Mouse (Mus musculus): ENCODE data around the gene Pip5k1b. TPM values are rescaled to one million over a fixed set of nuclear protein-coding genes. Genes with fewer than 3 reads are reported as not detected.

The Pip5k1b gene
- total and polyA plus RNA-seq, 3 experiments = 14.6 to 23.1 (median 22.2) TPM

DNA sequence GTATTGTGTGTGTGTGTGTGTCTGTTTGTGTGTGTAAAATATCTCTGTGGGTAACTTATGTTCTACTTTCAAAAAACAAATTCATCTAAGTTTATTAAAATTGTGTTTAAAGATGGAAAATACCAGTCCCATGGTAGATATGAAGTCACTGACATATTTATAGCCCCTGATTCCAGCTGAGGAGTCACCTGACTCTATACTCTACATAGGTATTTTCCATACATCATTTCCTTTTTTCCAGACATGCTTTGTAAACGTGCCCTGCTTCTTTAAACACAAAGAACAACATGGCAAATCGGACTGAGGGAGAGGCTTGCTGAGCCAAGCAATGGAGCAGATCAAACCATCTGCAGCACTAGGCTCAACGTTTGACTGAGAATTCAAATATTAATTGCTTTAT lies 137.6 kb downstream of the Pip5k1b start:
- no peak overlapping the region for H3K27ac ChIP-seq
- H3K36me3 ChIP-seq (ENCODE audit: control insufficient read depth, insufficient read depth, low read length) = 0 out of 2 replicates have a peak, but pooled peaks cover 2% of the 10 kb centered on the region
- no peak overlapping the region for H3K9ac ChIP-seq (ENCODE audit: low read depth, low read length)
- no peaks in the 10 kb centered on the region for H3K79me2 ChIP-seq (replicated peaks; ENCODE audit: control insufficient read depth, insufficient read depth, low read length)
- peaks cover 5% of the 10 kb centered on the region for H3K4me1 ChIP-seq (ENCODE audit: control insufficient read depth, insufficient read depth, low read length)
- no peak for TF ChIP-seq EP300 (IDR thresholded peaks at IDR 0.05; ENCODE audit: insufficient read depth, low read depth, low read length)
- no peak for TF ChIP-seq CTCF (IDR thresholded peaks at IDR 0.05)
- TF ChIP-seq POLR2A (IDR thresholded peaks at IDR 0.05; ENCODE audit: insufficient read depth, low read depth, low read length) = no peak
- no peak for DNase-seq
- H3K4me3 ChIP-seq = no peak overlapping the region
- no peaks in the 10 kb centered on the region for H3K27me3 ChIP-seq (ENCODE audit: control insufficient read depth, insufficient read depth, low read length)
- intact Hi-C loops (cut with DNase I) = no loop called here
- WGBS = 42% methylated on average over 3 of the region's 3 CpGs

DNA sequence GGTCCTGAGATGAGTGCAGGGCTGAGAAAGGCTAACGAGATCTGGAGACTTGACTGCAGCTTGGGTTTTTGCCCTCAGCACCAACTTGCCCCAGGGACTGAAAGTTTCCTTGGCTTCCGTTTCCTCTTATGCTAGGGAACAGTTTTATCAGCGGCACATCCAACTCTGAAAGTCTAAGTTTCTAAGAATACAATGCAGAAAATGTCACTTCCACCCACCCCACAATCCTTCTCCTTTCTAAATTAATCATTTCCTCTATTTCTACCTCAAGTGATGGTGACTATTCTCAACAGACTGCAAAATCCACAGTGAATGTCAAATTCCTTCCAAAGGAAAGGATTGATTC lies 138.0 kb downstream of the Pip5k1b start:
- 10% methylated on average over 3 of the region's 3 CpGs for WGBS
- no peaks in the 10 kb centered on the region for H3K79me2 ChIP-seq (replicated peaks; ENCODE audit: control insufficient read depth, insufficient read depth, low read length)
- H3K9ac ChIP-seq (ENCODE audit: low read depth, low read length) = no peak overlapping the region
- peaks cover 7% of the 10 kb centered on the region for H3K4me1 ChIP-seq (ENCODE audit: control insufficient read depth, insufficient read depth, low read length)
- 0 out of 2 replicates have a peak, but pooled peaks cover 2% of the 10 kb centered on the region for H3K36me3 ChIP-seq (ENCODE audit: control insufficient read depth, insufficient read depth, low read length)
- no peaks in the 10 kb centered on the region for H3K27me3 ChIP-seq (ENCODE audit: control insufficient read depth, insufficient read depth, low read length)
- no peak for TF ChIP-seq POLR2A (IDR thresholded peaks at IDR 0.05; ENCODE audit: insufficient read depth, low read depth, low read length)
- no peak for TF ChIP-seq EP300 (IDR thresholded peaks at IDR 0.05; ENCODE audit: insufficient read depth, low read depth, low read length)
- no peak for TF ChIP-seq CTCF (IDR thresholded peaks at IDR 0.05)
- peak overlapping the region; percentile 17 for H3K27ac ChIP-seq
- intact Hi-C loops (cut with DNase I) = no loop called here
- no peak for DNase-seq
- H3K4me3 ChIP-seq = no peak overlapping the region

DNA sequence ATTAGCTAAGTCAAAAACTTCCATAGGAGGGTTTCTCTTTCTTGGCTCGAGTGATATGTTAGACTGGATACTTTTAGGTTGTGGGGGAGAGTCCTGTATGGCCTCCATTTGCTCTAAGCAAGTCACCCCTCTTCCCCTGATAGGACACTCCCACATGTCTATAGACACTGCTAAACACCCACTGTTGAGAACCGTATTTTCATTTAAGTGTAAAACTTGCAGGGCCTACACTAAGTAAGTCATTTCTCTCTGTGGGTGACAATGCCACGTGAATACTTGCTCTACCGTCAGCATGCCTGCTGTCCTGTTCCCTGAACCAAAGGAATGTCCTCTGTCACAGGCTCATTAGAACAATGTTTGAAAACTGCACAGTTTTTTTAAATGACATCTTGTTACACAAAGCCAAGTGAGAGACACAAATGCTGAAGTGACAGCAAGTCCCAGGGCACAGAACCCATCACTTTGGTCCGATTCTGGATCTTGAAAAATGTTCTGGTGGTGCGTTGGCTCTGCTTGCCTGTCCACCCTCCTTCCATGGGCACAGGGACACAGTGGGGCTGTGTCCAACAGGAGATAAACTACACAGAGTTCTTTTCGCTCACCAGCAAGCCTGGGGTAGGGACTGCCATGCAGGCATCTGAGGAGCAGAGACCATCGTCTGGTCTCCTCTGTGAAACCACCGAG lies 138.6 kb downstream of the Pip5k1b start:
- H3K4me3 ChIP-seq = no peak overlapping the region
- DNase-seq = peak in 1 of 2 experiments; percentile 10
- WGBS = 51% methylated on average over 9 of the region's 9 CpGs
- H3K79me2 ChIP-seq (replicated peaks; ENCODE audit: control insufficient read depth, insufficient read depth, low read length) = no peaks in the 10 kb centered on the region
- H3K9ac ChIP-seq (ENCODE audit: low read depth, low read length) = no peak overlapping the region
- no peaks in the 10 kb centered on the region for H3K27me3 ChIP-seq (ENCODE audit: control insufficient read depth, insufficient read depth, low read length)
- intact Hi-C loops (cut with DNase I) = no loop called here
- H3K36me3 ChIP-seq (ENCODE audit: control insufficient read depth, insufficient read depth, low read length) = 0 out of 2 replicates have a peak, but pooled peaks cover 2% of the 10 kb centered on the region
- peak overlapping the region; percentile 17 for H3K27ac ChIP-seq
- TF ChIP-seq CTCF (IDR thresholded peaks at IDR 0.05) (no peak), EP300 (IDR thresholded peaks at IDR 0.05; ENCODE audit: insufficient read depth, low read depth, low read length) (no peak), POLR2A (IDR thresholded peaks at IDR 0.05; ENCODE audit: insufficient read depth, low read depth, low read length) (no peak)
- H3K4me1 ChIP-seq (ENCODE audit: control insufficient read depth, insufficient read depth, low read length) = peaks cover 7% of the 10 kb centered on the region

DNA sequence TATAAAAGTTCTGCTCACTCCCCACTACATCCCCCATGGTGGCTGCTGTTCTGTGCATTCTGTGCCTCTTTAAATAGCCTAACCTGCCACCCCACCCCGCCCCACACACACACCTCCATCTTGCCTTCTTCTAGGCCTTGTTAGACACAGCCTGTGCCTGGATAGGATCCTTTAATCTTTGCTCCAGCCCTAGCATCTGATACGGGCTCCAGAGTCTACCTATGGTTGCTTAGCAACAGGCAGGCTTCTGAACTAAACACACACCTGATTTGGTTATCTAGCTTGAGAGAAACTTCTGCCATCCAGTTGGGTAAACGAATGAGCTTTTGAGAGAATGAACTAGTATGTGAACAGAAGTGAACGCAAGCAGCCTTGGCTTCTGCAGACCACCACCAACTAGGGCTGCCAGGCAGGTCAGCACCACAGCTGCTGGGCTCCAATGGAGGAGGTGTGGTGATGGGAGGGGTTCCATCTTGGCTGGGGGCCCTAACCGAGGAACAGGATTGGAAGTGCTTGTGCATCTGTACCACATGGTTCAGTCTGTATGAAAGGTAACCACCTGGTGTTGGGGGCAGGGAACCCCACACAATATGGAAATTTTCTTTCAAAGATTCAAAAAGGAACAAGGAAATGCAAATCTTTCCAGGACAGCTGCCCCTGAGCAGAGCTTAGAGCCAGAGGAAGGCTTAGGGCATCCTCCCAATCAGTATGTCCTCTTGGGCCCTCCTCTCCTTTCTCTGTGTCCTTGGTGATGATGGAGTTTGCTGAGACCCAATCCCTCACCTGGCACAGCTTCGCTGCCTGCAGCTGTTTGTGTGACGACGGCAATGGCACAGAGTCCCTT lies 139.7 kb downstream of the Pip5k1b start:
- Histone ChIP-seq H3K36me3 (ENCODE audit: control insufficient read depth, insufficient read depth, low read length) (0 out of 2 replicates have a peak, but pooled peaks cover 2% of the 10 kb centered on the region), H3K4me1 (ENCODE audit: control insufficient read depth, insufficient read depth, low read length) (peaks cover 7% of the 10 kb centered on the region), H3K9ac (ENCODE audit: low read depth, low read length) (no peak overlapping the region), H3K27ac (no peak overlapping the region), H3K79me2 (replicated peaks; ENCODE audit: control insufficient read depth, insufficient read depth, low read length) (no peaks in the 10 kb centered on the region), H3K4me3 (no peak overlapping the region), H3K27me3 (ENCODE audit: control insufficient read depth, insufficient read depth, low read length) (no peaks in the 10 kb centered on the region)
- WGBS = 67% methylated on average over 8 of the region's 8 CpGs
- intact Hi-C loops (cut with DNase I) = no loop called here
- TF ChIP-seq POLR2A (IDR thresholded peaks at IDR 0.05; ENCODE audit: insufficient read depth, low read depth, low read length) (no peak), CTCF (IDR thresholded peaks at IDR 0.05) (no peak), EP300 (IDR thresholded peaks at IDR 0.05; ENCODE audit: insufficient read depth, low read depth, low read length) (no peak)
- DNase-seq = no peak

DNA sequence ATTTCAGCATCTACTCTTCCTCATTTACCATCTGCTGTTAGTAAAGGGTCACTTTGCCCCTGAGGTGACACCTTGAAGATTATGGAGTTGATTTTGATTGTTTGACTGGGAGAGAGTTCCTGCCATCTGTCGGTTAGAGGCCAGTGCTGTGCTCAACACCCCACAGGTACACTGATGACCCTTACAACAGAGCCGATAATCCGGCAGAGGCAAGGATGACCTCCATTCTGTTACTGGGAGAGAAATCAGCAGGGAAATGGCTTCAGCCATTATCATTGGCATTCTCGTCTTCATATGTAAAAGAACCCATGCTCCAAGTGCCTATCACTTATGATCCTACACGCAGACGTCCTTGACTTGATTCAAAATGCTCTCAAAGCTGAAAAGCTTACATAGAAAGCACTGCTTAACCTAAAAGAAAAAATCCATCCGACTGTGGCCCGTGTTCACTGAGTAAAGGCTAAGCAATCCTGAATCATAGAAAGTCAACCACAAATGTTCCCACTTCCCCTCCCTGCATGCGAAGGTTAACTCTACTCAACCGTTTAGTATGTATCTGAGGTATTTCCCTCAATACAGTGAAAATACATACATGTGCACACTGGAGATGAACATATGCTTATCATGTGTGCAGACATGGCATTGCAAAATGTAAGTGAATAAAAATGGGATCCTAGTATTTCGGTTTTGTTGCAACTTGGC lies 146.7 kb downstream of the Pip5k1b start:
- no peak overlapping the region for H3K4me3 ChIP-seq
- TF ChIP-seq POLR2A (IDR thresholded peaks at IDR 0.05; ENCODE audit: insufficient read depth, low read depth, low read length) = no peak
- TF ChIP-seq EP300 (IDR thresholded peaks at IDR 0.05; ENCODE audit: insufficient read depth, low read depth, low read length) = no peak
- TF ChIP-seq CTCF (IDR thresholded peaks at IDR 0.05) = no peak
- no peaks in the 10 kb centered on the region; the same call in 1 of the 2 replicates for H3K36me3 ChIP-seq (ENCODE audit: control insufficient read depth, insufficient read depth, low read length)
- 88% methylated on average over 11 of the region's 11 CpGs for WGBS
- H3K27ac ChIP-seq = no peak overlapping the region
- H3K27me3 ChIP-seq (ENCODE audit: control insufficient read depth, insufficient read depth, low read length) = no peaks in the 10 kb centered on the region
- no peak for DNase-seq
- H3K4me1 ChIP-seq (ENCODE audit: control insufficient read depth, insufficient read depth, low read length) = peaks cover 1% of the 10 kb centered on the region; the same call in 1 of the 2 replicates
- H3K9ac ChIP-seq (ENCODE audit: low read depth, low read length) = no peak overlapping the region
- H3K79me2 ChIP-seq (replicated peaks; ENCODE audit: control insufficient read depth, insufficient read depth, low read length) = no peaks in the 10 kb centered on the region
- intact Hi-C loops (cut with DNase I) = loop anchor here (10.0 kb wide), 1 partner anchor 104 kb away; no protein-coding TSS in a partner anchor
